Mouse (Mus musculus) lung, postnatal 0 days (tissue): ENCODE measurements around the gene Rab3c. TPM values are rescaled to one million over a fixed set of nuclear protein-coding genes. Genes with fewer than 3 reads are reported as not detected.
A peak's percentile ranks its signal among the peaks of the same experiment; 100 is the strongest.

Experiments
- ATAC-seq: fragments of 200-750 bp; cut with Nextera tagmentation; 2 replicates; pipeline ENCODE4 v1.8.0; 2017; ENCODE audit warnings: moderate library complexity
- DNase-seq: peaks from one replicate; pipeline ENCODE4 v3.0.0-alpha.2; 2016; ENCODE audit warnings: low spot score
- H3K27ac ChIP-seq: fragments of 300-500 bp; sonication (generic); 2 replicates; pipeline ENCODE4 v1.5.1; 2014; ENCODE audit warnings: antibody characterized with exemption, mild to moderate bottlenecking, low read length, mixed read lengths
- H3K27me3 ChIP-seq: fragments of 300-500 bp; sonication (generic); replicated peaks from 2 replicates; pipeline ENCODE4 v1.6.1; 2014; ENCODE audit warnings: low read length, mixed read lengths; ENCODE audit not compliant: insufficient read depth
- H3K36me3 ChIP-seq: fragments of 300-500 bp; sonication (generic); 2 replicates; pipeline ENCODE4 v1.6.1; 2014; ENCODE audit warnings: low read length, mixed read lengths; ENCODE audit not compliant: insufficient read depth
- H3K4me1 ChIP-seq: fragments of 300-500 bp; sonication (generic); 2 replicates; pipeline ENCODE4 v1.6.1; 2014; ENCODE audit warnings: antibody characterized with exemption, low read depth, low read length, mixed read lengths; ENCODE audit not compliant: insufficient read depth
- H3K4me2 ChIP-seq: fragments of 300-500 bp; sonication (generic); replicated peaks from 2 replicates; pipeline ENCODE4 v1.6.1; 2014; ENCODE audit warnings: low read depth, mild to moderate bottlenecking, low read length, moderate library complexity, mixed read lengths
- H3K4me3 ChIP-seq: fragments of 300-500 bp; sonication (generic); 2 replicates; pipeline ENCODE4 v1.5.1; 2014; ENCODE audit warnings: low read depth, low read length
- H3K9ac ChIP-seq: fragments of 300-500 bp; sonication (generic); replicated peaks from 2 replicates; pipeline ENCODE4 v1.6.1; 2014; ENCODE audit warnings: low read depth, mild to moderate bottlenecking
- H3K9me3 ChIP-seq: fragments of 300-500 bp; sonication (generic); 2 replicates; pipeline ENCODE4 v1.6.1; 2016; ENCODE audit warnings: low read length, mixed read lengths
- CTCF ChIP-seq: IDR thresholded peaks from 2 replicates; pipeline ENCODE4 v1.5.1; 2016; ENCODE audit warnings: antibody characterized with exemption, mild to moderate bottlenecking
- EP300 ChIP-seq: IDR thresholded peaks from 2 replicates; pipeline ENCODE4 v1.6.1; 2016; ENCODE audit warnings: antibody characterized with exemption, mild to moderate bottlenecking, control low read depth
- WGBS: fragments of 180-500 bp; shearing (Covaris S2); extraction: QIAGEN DNeasy Blood & Tissue Kit; methylation state at CpG from one replicate; pipeline ENCODE4 v1.1.7; 2014; 5-methylcytosine and 5-hydroxymethylcytosine counted together
- polyA plus RNA-seq: library from polyadenylated mRNA; unstranded; fragments of >200 nt; fragmentation: Nextera tagmentation; extraction: Ambion mirVana; gene quantifications from 2 replicates; pipeline ENCODE4 v1.2.1, GENCODE M21; 2015

The Rab3c gene
- polyA plus RNA-seq = 2.8 and 3.2 TPM in 2 replicates

DNA sequence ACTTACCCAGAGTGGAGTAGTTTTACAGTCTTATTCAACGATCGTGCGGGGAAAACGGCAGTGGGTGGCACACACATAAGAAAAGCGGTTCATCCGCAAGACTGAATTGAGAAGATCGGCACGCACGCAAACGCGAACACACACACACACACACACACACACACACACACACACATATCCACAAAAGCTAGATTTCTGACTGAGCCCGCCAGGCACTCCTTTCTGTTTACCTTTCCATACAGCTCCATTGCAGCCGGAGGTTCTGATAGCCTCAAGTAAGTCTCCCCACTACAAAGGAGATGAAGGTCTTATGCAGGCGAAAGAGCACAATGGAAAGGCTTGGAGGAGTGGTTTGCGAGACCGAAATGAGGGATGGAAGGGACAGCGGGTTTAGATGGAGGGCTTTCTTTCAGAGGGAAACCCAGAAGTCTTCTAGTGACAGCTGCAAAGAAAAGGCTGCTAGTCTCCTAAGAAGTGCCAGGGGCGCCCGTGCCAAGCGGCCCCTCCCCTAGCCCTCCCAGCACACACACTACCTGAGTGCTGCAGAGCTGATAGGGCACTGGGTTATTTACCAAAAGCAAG lies at the start of gene Rab3c:
TSS of gene Rab3c (minus strand) at position 434 of the 582 bp plus-strand sequence.
- peak; percentile 38 for DNase-seq
- H3K4me1 ChIP-seq = 0 out of 2 replicates have a peak, but pooled peaks cover 3% of the 10 kb centered on the region
- H3K4me3 ChIP-seq = peak within 1 kb of the TSS; percentile 29
- no peaks in the 10 kb centered on the region for H3K9me3 ChIP-seq
- no peak for TF ChIP-seq EP300
- no peak for TF ChIP-seq CTCF
- 0 out of 2 replicates have a peak, but pooled peaks cover 8% of the 10 kb centered on the region for H3K27me3 ChIP-seq
- peak; percentile 55 for ATAC-seq
- no peaks in the 10 kb centered on the region for H3K36me3 ChIP-seq
- H3K4me2 ChIP-seq = peak within 1 kb of the TSS; percentile 62
- H3K27ac ChIP-seq = peak within 1 kb of the TSS; percentile 54
- H3K9ac ChIP-seq = no peak within 1 kb of the TSS
- under 1% methylated on average over 20 of the region's 20 CpGs for WGBS

DNA sequence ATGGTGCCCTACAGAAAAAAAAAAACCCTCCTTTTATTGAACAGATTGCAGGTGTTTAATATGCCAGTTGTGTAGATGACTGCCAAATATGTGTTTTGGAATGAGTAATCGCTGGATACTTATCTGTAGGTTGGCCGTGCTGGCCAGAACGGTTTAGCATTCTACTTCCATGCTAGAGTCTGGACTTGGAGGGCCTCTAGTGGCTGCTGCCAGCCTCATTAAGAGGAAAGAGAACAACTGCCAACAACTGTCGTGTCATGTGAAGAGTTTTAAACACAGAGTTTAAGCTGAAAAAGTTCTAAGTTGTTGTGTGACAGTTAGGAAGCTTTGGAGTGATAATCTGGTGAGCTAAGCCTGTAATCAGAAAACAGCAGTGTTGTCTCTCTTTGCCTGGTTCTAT lies 38.0 kb upstream of the Rab3c start:
- 28% methylated on average over 4 of the region's 4 CpGs for WGBS
- peak; percentile 65 for DNase-seq
- H3K4me1 ChIP-seq = no peaks in the 10 kb centered on the region

DNA sequence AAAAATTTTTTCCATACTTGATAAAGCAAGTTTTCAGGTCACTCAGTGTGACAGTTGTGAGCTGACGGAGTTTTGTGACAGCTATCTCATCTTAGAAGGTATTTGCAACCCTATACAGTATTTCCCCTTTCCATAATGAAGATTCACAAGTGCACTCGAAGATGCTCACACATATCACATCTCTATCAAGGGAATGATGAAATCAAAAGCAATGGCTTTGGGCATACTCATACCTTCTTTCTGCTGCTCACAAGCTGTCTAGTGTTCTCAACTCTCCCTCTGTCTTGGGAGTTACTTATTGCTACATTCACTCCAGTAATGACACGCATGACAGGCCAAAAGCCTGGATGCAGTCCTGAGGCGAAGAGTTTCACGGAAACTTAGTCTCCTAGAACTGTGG lies 26.4 kb upstream of the Rab3c start:
- Histone ChIP-seq H3K36me3 (no peaks in the 10 kb centered on the region), H3K4me1 (no peaks in the 10 kb centered on the region)
- ATAC-seq = no peak

More for the DNA sequence above, 38.0 kb upstream of the Rab3c start:
- peak; percentile 74 for ATAC-seq
- Histone ChIP-seq H3K4me2 (no peak overlapping the region), H3K36me3 (no peaks in the 10 kb centered on the region), H3K9me3 (no peaks in the 10 kb centered on the region), H3K4me3 (no peak overlapping the region), H3K27me3 (no peaks in the 10 kb centered on the region), H3K9ac (no peak overlapping the region), H3K27ac (no peak overlapping the region)
- TF ChIP-seq EP300 (0 out of 2 replicates have a peak, but pooled peaks have one; percentile 18), CTCF (peak; percentile 65)

DNA sequence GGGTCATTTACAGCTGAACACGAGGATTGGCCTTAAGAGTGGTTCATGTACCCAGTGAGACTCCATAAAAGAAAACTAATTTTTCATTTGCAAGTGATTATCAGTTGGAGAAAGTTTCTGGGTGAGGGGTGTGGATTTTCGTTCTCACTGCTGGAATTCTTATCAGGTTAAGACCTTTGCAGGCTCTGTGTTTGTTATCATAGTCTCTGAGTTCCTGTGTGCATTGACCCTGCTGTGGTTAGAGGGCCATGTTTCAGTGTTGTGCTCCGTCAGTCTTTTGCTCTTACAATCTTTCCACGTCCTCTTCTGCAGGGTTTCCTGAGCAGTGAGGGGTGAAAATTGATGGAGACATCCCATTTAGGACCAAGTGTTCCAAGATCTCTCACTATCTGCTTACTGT lies 16.3 kb upstream of the Rab3c start:
- Histone ChIP-seq H3K4me3 (no peak overlapping the region), H3K27ac (no peak overlapping the region), H3K9me3 (no peaks in the 10 kb centered on the region), H3K4me1 (no peaks in the 10 kb centered on the region), H3K9ac (no peak overlapping the region), H3K36me3 (no peaks in the 10 kb centered on the region), H3K27me3 (no peaks in the 10 kb centered on the region), H3K4me2 (no peak overlapping the region)
- 34% methylated on average over 4 of the region's 4 CpGs for WGBS
- no peak for TF ChIP-seq EP300
- TF ChIP-seq CTCF = no peak
- DNase-seq (no peak), ATAC-seq (no peak)

More for the DNA sequence above, 26.4 kb upstream of the Rab3c start:
- no peak overlapping the region for H3K9ac ChIP-seq
- H3K9me3 ChIP-seq = no peaks in the 10 kb centered on the region
- H3K27ac ChIP-seq = no peak overlapping the region
- TF ChIP-seq CTCF (no peak), EP300 (no peak)
- no peak for DNase-seq
- WGBS = 86% methylated on average over 5 of the region's 5 CpGs
- no peak overlapping the region for H3K4me3 ChIP-seq
- no peak overlapping the region for H3K4me2 ChIP-seq
- H3K27me3 ChIP-seq = no peaks in the 10 kb centered on the region

DNA sequence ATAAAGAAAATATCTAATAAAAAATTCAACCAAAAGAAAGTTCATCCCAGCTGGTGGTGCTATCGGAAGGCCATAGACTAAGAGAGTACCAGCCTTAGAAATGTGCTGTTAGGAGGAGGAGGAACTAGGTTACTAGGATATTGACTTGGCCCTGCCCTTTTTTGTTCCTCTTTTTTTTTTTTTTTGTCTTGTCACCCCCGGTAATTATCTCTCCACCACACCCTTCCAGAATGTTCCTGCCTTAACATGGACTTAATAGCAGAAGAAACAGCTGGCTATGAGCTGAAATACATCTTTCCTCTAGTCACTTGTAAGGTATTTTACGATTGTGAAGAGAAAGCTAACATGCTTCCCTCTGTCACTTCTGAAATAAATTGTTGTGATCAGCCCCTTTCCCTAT lies 7.7 kb upstream of the Rab3c start:
- H3K36me3 ChIP-seq = no peaks in the 10 kb centered on the region
- 72% methylated on average over 3 of the region's 3 CpGs for WGBS
- no peak for ATAC-seq

DNA sequence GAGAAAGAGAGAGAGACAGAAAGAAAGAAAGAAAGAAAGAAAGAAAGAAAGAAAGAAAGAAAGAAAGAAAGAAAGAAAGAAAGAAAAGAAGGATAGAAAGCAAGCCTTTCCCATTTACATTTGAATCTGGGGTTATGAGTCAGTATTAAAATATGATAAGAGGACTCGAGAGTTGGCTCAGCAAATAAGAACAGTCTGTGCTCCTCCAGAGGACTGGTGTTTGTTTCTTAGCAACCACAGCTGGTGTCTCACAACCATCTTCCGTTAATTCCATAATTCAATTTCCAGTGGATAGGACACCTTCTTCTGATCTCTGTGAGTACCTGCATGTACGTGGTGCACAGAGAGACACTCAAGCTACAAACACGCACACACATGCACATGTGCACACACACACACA lies 3.0 kb upstream of the Rab3c start:
- DNase-seq = peak; percentile 85
- Histone ChIP-seq H3K9ac (no peak overlapping the region), H3K4me1 (0 out of 2 replicates have a peak, but pooled peaks cover 3% of the 10 kb centered on the region), H3K27me3 (0 out of 2 replicates have a peak, but pooled peaks cover 8% of the 10 kb centered on the region), H3K4me2 (no peak overlapping the region), H3K9me3 (no peaks in the 10 kb centered on the region), H3K36me3 (no peaks in the 10 kb centered on the region), H3K27ac (no peak overlapping the region), H3K4me3 (no peak overlapping the region)
- ATAC-seq = peak; percentile 47; the same call in 1 of the 2 replicates
- WGBS = 39% methylated on average over 4 of the region's 4 CpGs
- TF ChIP-seq EP300 (peak; percentile 98), CTCF (no peak)

More for the DNA sequence above, 7.7 kb upstream of the Rab3c start:
- Histone ChIP-seq H3K9ac (no peak overlapping the region), H3K4me3 (no peak overlapping the region), H3K9me3 (no peaks in the 10 kb centered on the region), H3K4me2 (no peak overlapping the region), H3K27ac (no peak overlapping the region), H3K27me3 (no peaks in the 10 kb centered on the region), H3K4me1 (no peaks in the 10 kb centered on the region)
- no peak for DNase-seq
- TF ChIP-seq CTCF (no peak), EP300 (no peak)
